Mouse (Mus musculus): ENCODE measurements around the gene Cnnm1. TPM values are rescaled to one million over a fixed set of nuclear protein-coding genes. Genes with fewer than 3 reads are reported as not detected.

Gene Cnnm1
- 6.0 and 7.4 TPM in 2 replicates for polyA plus RNA-seq (2012; rRNA removed)

DNA sequence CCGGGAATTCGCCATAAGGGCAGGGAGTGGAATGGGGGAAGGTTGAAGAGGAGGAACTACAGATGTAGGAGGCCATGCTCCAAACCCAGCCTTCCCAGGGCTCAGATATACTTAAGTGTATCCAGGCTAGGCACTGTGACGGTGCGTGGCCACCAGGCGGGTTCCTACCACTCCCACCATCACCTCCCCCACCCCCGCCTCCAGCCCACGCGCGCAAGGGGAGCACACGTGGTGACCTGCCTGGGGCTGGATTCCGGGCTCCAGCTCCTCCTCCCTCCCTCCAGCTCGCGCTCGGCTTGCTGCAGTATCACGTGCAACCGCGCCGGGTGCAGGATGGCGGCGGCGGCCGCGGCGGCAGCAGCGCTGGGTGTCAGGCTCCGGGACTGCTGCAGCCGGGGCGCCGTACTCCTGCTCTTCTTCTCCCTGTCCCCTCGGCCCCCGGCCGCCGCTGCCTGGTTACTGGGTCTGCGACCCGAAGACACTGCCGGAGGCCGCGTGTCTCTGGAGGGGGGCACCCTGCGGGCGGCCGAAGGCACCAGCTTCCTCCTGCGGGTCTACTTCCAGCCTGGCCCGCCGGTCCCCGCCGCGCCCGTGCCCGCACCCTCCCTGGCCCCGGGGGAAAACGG, at the start of gene Cnnm1:
Cnnm1 (plus strand) TSS at position 325 of the 626 bp plus-strand sequence.
- WGBS: under 1% methylated on average over 48 of the region's 51 CpGs
- H3K4me1 ChIP-seq (ENCODE audit: control insufficient read depth, insufficient read depth, low read length): no peaks in the 10 kb centered on the region; the same call in 1 of the 2 replicates
- H3K27me3 ChIP-seq (replicated peaks; ENCODE audit: control insufficient read depth, insufficient read depth, low read length): no peaks in the 10 kb centered on the region
- peak within 1 kb of the TSS; percentile 67 for H3K27ac ChIP-seq (ENCODE audit: insufficient read depth, low read depth, low read length)
- H3K4me3 ChIP-seq (ENCODE audit: insufficient read depth, low read depth, low read length): peak within 1 kb of the TSS; percentile 82
- TF ChIP-seq CTCF (conservative IDR thresholded peaks at IDR 0.05; ENCODE audit: insufficient read depth, insufficient read length, low read depth, low read length) (0 out of 2 replicates have a peak, but pooled peaks have one; percentile 4), POLR2A (IDR thresholded peaks at IDR 0.05; ENCODE audit: low read depth, low read length) (no peak)
- no peaks in the 10 kb centered on the region for H3K36me3 ChIP-seq (ENCODE audit: control insufficient read depth, insufficient read depth, low read length)
- DNase-seq: peak; percentile 79

- H3K27me3 ChIP-seq (replicated peaks; ENCODE audit: control insufficient read depth, insufficient read depth, low read length): no peaks in the 10 kb centered on the region
- H3K4me3 ChIP-seq (ENCODE audit: insufficient read depth, low read depth, low read length): no peak overlapping the region
- 6% methylated on average over 4 of the region's 4 CpGs for WGBS
- TF ChIP-seq CTCF (conservative IDR thresholded peaks at IDR 0.05; ENCODE audit: insufficient read depth, insufficient read length, low read depth, low read length): peak; percentile 59
- no peak for TF ChIP-seq POLR2A (IDR thresholded peaks at IDR 0.05; ENCODE audit: low read depth, low read length)
- no peaks in the 10 kb centered on the region for H3K36me3 ChIP-seq (ENCODE audit: control insufficient read depth, insufficient read depth, low read length)
- no peaks in the 10 kb centered on the region for H3K4me1 ChIP-seq (ENCODE audit: control insufficient read depth, insufficient read depth, low read length)
- H3K27ac ChIP-seq (ENCODE audit: insufficient read depth, low read depth, low read length): no peak overlapping the region
- DNase-seq: peak; percentile 52
Observed at GRCm38 (mm10) chr19:43396327-43396726, 43.9 kb upstream of the Cnnm1 start.

DNA sequence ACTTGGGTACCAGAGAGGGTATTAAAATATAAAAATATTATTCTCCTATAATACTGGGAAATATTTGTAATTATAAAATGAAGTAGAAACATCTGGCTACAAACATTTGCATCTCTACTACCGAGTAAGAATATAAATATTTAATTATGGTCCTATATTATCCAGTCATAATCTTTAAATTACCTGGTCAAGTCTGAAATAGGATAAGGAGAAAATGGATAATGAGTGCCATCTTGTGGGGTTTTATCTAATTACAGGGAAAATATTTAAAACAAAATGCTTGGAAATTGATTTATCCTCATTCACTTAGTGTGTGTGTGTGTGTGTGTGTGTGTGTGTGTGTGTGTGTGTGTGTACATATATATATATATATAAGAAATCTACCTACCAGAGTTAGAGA, 33.1 kb upstream of the Cnnm1 start:
- 28% methylated on average over 1 of the region's 1 CpGs for WGBS

DNA sequence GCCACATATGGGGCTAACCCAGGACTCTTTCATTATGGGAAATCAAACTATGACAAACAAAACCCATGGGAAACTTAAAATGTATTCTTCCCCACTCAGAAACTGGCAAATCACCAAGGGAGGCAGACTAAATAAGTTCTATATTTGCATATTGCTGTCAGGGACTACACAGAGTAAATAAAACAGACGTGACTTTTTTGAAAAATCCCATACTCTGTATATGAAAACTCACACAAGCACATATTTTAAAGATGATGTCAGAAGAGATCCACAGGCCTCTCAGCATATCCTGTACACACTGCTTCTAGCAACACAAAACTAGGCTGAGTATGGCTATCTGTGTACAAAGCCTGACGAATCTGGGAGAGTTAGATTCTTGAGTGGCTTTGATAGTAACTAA, 24.7 kb upstream of the Cnnm1 start:
- DNase-seq: no peak

More for the DNA sequence above, 33.1 kb upstream of the Cnnm1 start:
- H3K4me3 ChIP-seq (ENCODE audit: insufficient read depth, low read depth, low read length): no peak overlapping the region
- DNase-seq: no peak
- TF ChIP-seq CTCF (conservative IDR thresholded peaks at IDR 0.05; ENCODE audit: insufficient read depth, insufficient read length, low read depth, low read length) (no peak), POLR2A (IDR thresholded peaks at IDR 0.05; ENCODE audit: low read depth, low read length) (no peak)
- H3K4me1 ChIP-seq (ENCODE audit: control insufficient read depth, insufficient read depth, low read length): no peaks in the 10 kb centered on the region
- H3K36me3 ChIP-seq (ENCODE audit: control insufficient read depth, insufficient read depth, low read length): no peaks in the 10 kb centered on the region
- H3K27ac ChIP-seq (ENCODE audit: insufficient read depth, low read depth, low read length): no peak overlapping the region
- no peaks in the 10 kb centered on the region for H3K27me3 ChIP-seq (replicated peaks; ENCODE audit: control insufficient read depth, insufficient read depth, low read length)

DNA sequence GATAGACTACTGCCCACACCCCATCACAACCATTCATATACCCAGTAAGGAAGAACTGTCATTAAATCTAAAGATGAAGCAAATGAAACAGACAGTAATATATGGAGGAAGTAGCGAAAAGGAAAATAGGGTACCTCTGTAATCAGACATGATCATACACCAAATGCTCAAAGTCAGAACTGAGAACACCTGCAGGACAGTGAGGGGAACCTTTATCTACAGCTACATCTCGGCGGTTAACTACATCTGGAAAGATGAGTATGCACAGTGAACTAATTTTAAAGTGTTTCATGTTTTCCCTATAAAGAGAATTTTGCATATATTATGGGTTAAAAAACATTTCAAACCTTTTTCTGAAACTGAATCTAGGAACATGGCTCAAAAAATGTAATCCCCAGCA, 19.7 kb upstream of the Cnnm1 start:
- 89% methylated on average over 3 of the region's 3 CpGs for WGBS
- no peak for DNase-seq
- Histone ChIP-seq H3K4me3 (ENCODE audit: insufficient read depth, low read depth, low read length) (no peak overlapping the region), H3K4me1 (ENCODE audit: control insufficient read depth, insufficient read depth, low read length) (no peaks in the 10 kb centered on the region), H3K27me3 (replicated peaks; ENCODE audit: control insufficient read depth, insufficient read depth, low read length) (no peaks in the 10 kb centered on the region), H3K36me3 (ENCODE audit: control insufficient read depth, insufficient read depth, low read length) (no peaks in the 10 kb centered on the region), H3K27ac (ENCODE audit: insufficient read depth, low read depth, low read length) (no peak overlapping the region)
- TF ChIP-seq CTCF (conservative IDR thresholded peaks at IDR 0.05; ENCODE audit: insufficient read depth, insufficient read length, low read depth, low read length) (no peak), POLR2A (IDR thresholded peaks at IDR 0.05; ENCODE audit: low read depth, low read length) (no peak)

More for the DNA sequence above, 24.7 kb upstream of the Cnnm1 start:
- no peak overlapping the region for H3K27ac ChIP-seq (ENCODE audit: insufficient read depth, low read depth, low read length)
- 74% methylated on average over 2 of the region's 2 CpGs for WGBS
- no peaks in the 10 kb centered on the region for H3K27me3 ChIP-seq (replicated peaks; ENCODE audit: control insufficient read depth, insufficient read depth, low read length)
- no peaks in the 10 kb centered on the region for H3K4me1 ChIP-seq (ENCODE audit: control insufficient read depth, insufficient read depth, low read length)
- no peaks in the 10 kb centered on the region for H3K36me3 ChIP-seq (ENCODE audit: control insufficient read depth, insufficient read depth, low read length)
- TF ChIP-seq CTCF (conservative IDR thresholded peaks at IDR 0.05; ENCODE audit: insufficient read depth, insufficient read length, low read depth, low read length): no peak
- no peak for TF ChIP-seq POLR2A (IDR thresholded peaks at IDR 0.05; ENCODE audit: low read depth, low read length)
- H3K4me3 ChIP-seq (ENCODE audit: insufficient read depth, low read depth, low read length): no peak overlapping the region

DNA sequence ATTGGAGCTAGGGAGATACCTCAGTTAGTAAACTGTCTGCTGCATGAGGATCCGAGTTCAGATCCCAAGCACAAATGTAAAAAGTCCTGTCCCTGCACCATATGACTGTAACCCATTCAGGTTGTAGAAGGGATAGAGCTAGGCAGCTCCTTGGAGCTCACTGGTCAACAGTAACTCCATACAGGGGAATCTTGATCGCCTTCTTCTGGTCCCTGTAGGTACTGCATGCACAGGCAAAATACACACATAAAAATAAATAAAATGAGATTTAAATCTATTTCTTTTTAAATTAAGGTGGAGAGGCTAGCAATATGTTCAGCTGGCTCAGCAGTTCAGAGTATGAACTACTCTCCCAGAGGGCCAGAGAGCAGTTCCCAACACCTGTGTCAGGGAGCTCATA, 16.2 kb upstream of the Cnnm1 start:
- no peak overlapping the region for H3K27ac ChIP-seq (ENCODE audit: insufficient read depth, low read depth, low read length)
- DNase-seq: no peak
- no peaks in the 10 kb centered on the region for H3K4me1 ChIP-seq (ENCODE audit: control insufficient read depth, insufficient read depth, low read length)
- no peak overlapping the region for H3K4me3 ChIP-seq (ENCODE audit: insufficient read depth, low read depth, low read length)
- H3K27me3 ChIP-seq (replicated peaks; ENCODE audit: control insufficient read depth, insufficient read depth, low read length): no peaks in the 10 kb centered on the region
- no peaks in the 10 kb centered on the region for H3K36me3 ChIP-seq (ENCODE audit: control insufficient read depth, insufficient read depth, low read length)
- TF ChIP-seq CTCF (conservative IDR thresholded peaks at IDR 0.05; ENCODE audit: insufficient read depth, insufficient read length, low read depth, low read length) (no peak), POLR2A (IDR thresholded peaks at IDR 0.05; ENCODE audit: low read depth, low read length) (no peak)
- 74% methylated on average over 2 of the region's 2 CpGs for WGBS

- TF ChIP-seq POLR2A (IDR thresholded peaks at IDR 0.05; ENCODE audit: low read depth, low read length) (no peak), CTCF (conservative IDR thresholded peaks at IDR 0.05; ENCODE audit: insufficient read depth, insufficient read length, low read depth, low read length) (no peak)
- Histone ChIP-seq H3K27me3 (replicated peaks; ENCODE audit: control insufficient read depth, insufficient read depth, low read length) (no peaks in the 10 kb centered on the region), H3K27ac (ENCODE audit: insufficient read depth, low read depth, low read length) (no peak overlapping the region), H3K4me1 (ENCODE audit: control insufficient read depth, insufficient read depth, low read length) (no peaks in the 10 kb centered on the region), H3K36me3 (ENCODE audit: control insufficient read depth, insufficient read depth, low read length) (no peaks in the 10 kb centered on the region), H3K4me3 (ENCODE audit: insufficient read depth, low read depth, low read length) (no peak overlapping the region)
- DNase-seq: no peak
- 91% methylated on average over 24 of the region's 24 CpGs for WGBS
Observed at GRCm38 (mm10) chr19:43427446-43428224, 12.6 kb upstream of the Cnnm1 start.

All from kidney, adult 2 months (tissue).